Mouse (Mus musculus) heart, adult 11 months (tissue): ENCODE results near the gene Mdm4.

ENCODE experiments used
- DNase-seq: peaks from one replicate; pipeline ENCODE4 v3.0.0; 2022

Gene Mdm4

GRCm38 (mm10) chr1:133019312-133019711 lies 11.0 kb downstream of the Mdm4 start:
- peak; percentile 27 for DNase-seq

GRCm38 (mm10) chr1:133018580-133018979 lies 11.8 kb downstream of the Mdm4 start:
- no peak for DNase-seq

GRCm38 (mm10) chr1:133016775-133017428 lies 13.5 kb downstream of the Mdm4 start:
- DNase-seq, result peak; percentile 68

- peak; percentile 61 for DNase-seq
These were observed 16.2 kb downstream of the Mdm4 start for GRCm38 (mm10) chr1:133014196-133014595.

GRCm38 (mm10) chr1:133013331-133013730 lies 17.0 kb downstream of the Mdm4 start:
- DNase-seq, result no peak

- peak; percentile 87 for DNase-seq
These were observed 18.2 kb downstream of the Mdm4 start for GRCm38 (mm10) chr1:133011955-133012841.

- DNase-seq, result peak; percentile 66
These were observed 23.8 kb downstream of the Mdm4 start for GRCm38 (mm10) chr1:133006571-133006970.

GRCm38 (mm10) chr1:133000347-133000746 lies 30.0 kb downstream of the Mdm4 start:
- DNase-seq, result peak; percentile 61

GRCm38 (mm10) chr1:132991580-132991979 lies 38.8 kb downstream of the Mdm4 start:
- peak; percentile 66 for DNase-seq

GRCm38 (mm10) chr1:132990733-132991132 lies 39.6 kb downstream of the Mdm4 start:
- DNase-seq, result peak; percentile 45

- DNase-seq, result peak; percentile 69
These were observed 41.6 kb downstream of the Mdm4 start for GRCm38 (mm10) chr1:132988556-132989459.

- peak; percentile 79 for DNase-seq
These were observed 47.6 kb downstream of the Mdm4 start for GRCm38 (mm10) chr1:132982728-132983127.

- DNase-seq, result no peak
These were observed 49.1 kb downstream of the Mdm4 start for GRCm38 (mm10) chr1:132981232-132981631.

- no peak for DNase-seq
These were observed 53.0 kb downstream of the Mdm4 start for GRCm38 (mm10) chr1:132977402-132977801.

GRCm38 (mm10) chr1:132968659-132969058 lies 61.7 kb downstream of the Mdm4 start:
- DNase-seq, result no peak

GRCm38 (mm10) chr1:132964691-132965090 lies 65.7 kb downstream of the Mdm4 start:
- no peak for DNase-seq

GRCm38 (mm10) chr1:132964106-132964505 lies 66.3 kb downstream of the Mdm4 start:
- no peak for DNase-seq

GRCm38 (mm10) chr1:132961751-132962150 lies 68.6 kb downstream of the Mdm4 start:
- no peak for DNase-seq

- DNase-seq, result no peak
These were observed 73.6 kb downstream of the Mdm4 start for GRCm38 (mm10) chr1:132956809-132957208.

GRCm38 (mm10) chr1:132947811-132948210 lies 82.5 kb downstream of the Mdm4 start:
- no peak for DNase-seq

GRCm38 (mm10) chr1:132945826-132946225 lies 84.5 kb downstream of the Mdm4 start:
- DNase-seq, result no peak

- no peak for DNase-seq
These were observed 91.4 kb downstream of the Mdm4 start for GRCm38 (mm10) chr1:132938975-132939374.
